Mouse (Mus musculus) C2C12 (cell line): Measurements from ENCODE around the gene Dvl2. TPM values are rescaled to one million over a fixed set of nuclear protein-coding genes. Genes with fewer than 3 reads are reported as not detected.
A peak's percentile ranks its signal among the peaks of the same experiment; 100 is the strongest.

Experiments used
- H3K27me3 ChIP-seq: one replicate; pipeline ENCODE4 v1.6.1; 2011; ENCODE audit not compliant: control insufficient read depth, insufficient read depth, insufficient read length
- H3K36me3 ChIP-seq: one replicate; pipeline ENCODE4 v1.6.1; 2011; ENCODE audit not compliant: control insufficient read depth, insufficient read depth
- H3K4me3 ChIP-seq: one replicate; pipeline ENCODE4 v1.5.1; 2011; ENCODE audit warnings: mild to moderate bottlenecking, control low read depth; ENCODE audit not compliant: poor library complexity, insufficient read depth, severe bottlenecking
- H3K79me2 ChIP-seq: one replicate; pipeline ENCODE4 v1.6.1; 2011; ENCODE audit not compliant: control insufficient read depth, insufficient read depth
- H3K79me3 ChIP-seq: one replicate; pipeline ENCODE4 v1.6.1; 2011; ENCODE audit warnings: low read depth, control low read depth
- H3ac ChIP-seq: one replicate; pipeline ENCODE3; 2011; ENCODE audit warnings: low read depth; ENCODE audit not compliant: control insufficient read depth, insufficient read length
- CEBPB ChIP-seq: IDR thresholded peaks from one replicate; pipeline ENCODE4 v1.6.1; 2011; ENCODE audit warnings: low read depth, mild to moderate bottlenecking, control low read depth, moderate library complexity
- CTCF ChIP-seq: IDR thresholded peaks from one replicate; pipeline ENCODE4 v1.5.1; 2011; ENCODE audit not compliant: control insufficient read depth, insufficient read depth, insufficient read length
- FOSL1 ChIP-seq: IDR thresholded peaks from one replicate; pipeline ENCODE4 v1.8.0; 2011; ENCODE audit warnings: mild to moderate bottlenecking, low read length; ENCODE audit not compliant: poor library complexity, insufficient read depth, severe bottlenecking
- MAX ChIP-seq: IDR thresholded peaks from one replicate; pipeline ENCODE4 v1.6.1; 2011; ENCODE audit warnings: mild to moderate bottlenecking, control low read depth
- MYOD1 ChIP-seq: IDR thresholded peaks from one replicate; pipeline ENCODE4 v1.6.1; 2011; ENCODE audit warnings: low read depth; ENCODE audit not compliant: control insufficient read depth, insufficient read length
- MYOG ChIP-seq: IDR thresholded peaks from one replicate; pipeline ENCODE4 v1.6.1; 2011; ENCODE audit not compliant: control insufficient read depth, insufficient read length; ENCODE audit errors: extremely low read depth
- USF1 ChIP-seq: IDR thresholded peaks from one replicate; pipeline ENCODE4 v1.6.1; 2011; ENCODE audit warnings: low read depth, mild to moderate bottlenecking, control low read depth, moderate library complexity
- polyA plus RNA-seq: library from polyadenylated mRNA; unstranded; fragments of >200 nt; fragmentation: generic; extraction: Trizol; gene quantifications from one replicate; pipeline ENCODE4 v1.2.1, GENCODE M21; 2012; ENCODE audit warnings: missing spikeins

Dvl2 gene
- polyA plus RNA-seq, 1 experiment, result 36.4 TPM

DNA sequence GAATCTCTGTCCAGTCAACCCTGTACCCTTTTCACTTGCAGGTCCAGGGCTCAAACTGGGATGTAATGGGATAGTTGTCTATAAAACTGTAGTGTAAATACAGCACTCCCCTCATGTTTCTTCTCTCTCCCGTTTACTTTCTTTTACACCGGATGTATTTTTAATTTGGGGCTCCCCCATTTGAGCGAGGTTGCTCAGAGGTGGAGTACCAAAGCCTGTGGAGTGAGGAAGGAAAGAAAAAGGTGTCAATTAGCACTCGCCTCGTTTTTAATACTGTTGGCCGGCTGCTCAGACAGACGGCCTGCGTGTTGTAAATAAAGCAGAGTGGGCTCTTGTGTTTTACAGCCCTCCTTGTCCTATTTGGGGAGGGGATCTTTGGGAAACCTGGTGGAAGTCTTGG is 729 bp upstream of the Dvl2 start:
- Histone ChIP-seq H3K79me3 (peaks cover 61% of the 10 kb centered on the region), H3K79me2 (peaks cover 80% of the 10 kb centered on the region), H3K36me3 (peaks cover 32% of the 10 kb centered on the region), H3K4me3 (no peak overlapping the region), H3ac (no peak overlapping the region), H3K27me3 (no peaks in the 10 kb centered on the region)
- TF ChIP-seq CTCF (no peak), FOSL1 (no peak), MAX (no peak), MYOD1 (no peak), USF1 (no peak), CEBPB (no peak), MYOG (no peak)

DNA sequence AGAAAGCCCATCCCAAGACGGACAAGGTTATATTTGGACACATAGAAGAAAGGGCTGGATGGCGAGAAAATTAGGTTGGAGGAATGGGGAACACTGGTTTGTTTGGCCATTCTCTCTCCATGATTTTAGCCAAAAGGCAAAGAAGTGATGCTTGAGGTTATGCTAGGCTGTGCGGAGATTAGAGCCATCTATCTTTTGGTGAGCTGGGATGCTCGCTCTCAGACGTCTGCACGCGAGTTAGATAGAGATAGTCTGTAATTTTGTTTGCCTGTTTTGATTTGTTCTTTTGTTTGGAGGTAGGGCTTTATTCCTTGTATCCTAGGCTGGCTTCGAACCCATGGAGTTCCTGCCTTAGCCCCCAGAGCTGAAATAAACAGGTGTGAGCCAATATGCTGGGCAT is 764 bp downstream of the Dvl2 start:
- H3ac ChIP-seq, result peak overlapping the region; percentile 78
- peaks cover 58% of the 10 kb centered on the region for H3K79me3 ChIP-seq
- no peaks in the 10 kb centered on the region for H3K27me3 ChIP-seq
- peaks cover 38% of the 10 kb centered on the region for H3K36me3 ChIP-seq
- peak overlapping the region; percentile 86 for H3K4me3 ChIP-seq
- H3K79me2 ChIP-seq, result peaks cover 81% of the 10 kb centered on the region
- no peak for TF ChIP-seq MAX
- no peak for TF ChIP-seq MYOD1
- TF ChIP-seq FOSL1, result no peak

- no peaks in the 10 kb centered on the region for H3K27me3 ChIP-seq
- H3K4me3 ChIP-seq, result peak overlapping the region; percentile 86
- H3K79me2 ChIP-seq, result peaks cover 74% of the 10 kb centered on the region
- TF ChIP-seq FOSL1 (no peak), MYOG (no peak), MYOD1 (no peak), CTCF (peak; percentile 6), USF1 (no peak), CEBPB (no peak), MAX (peak; percentile 41)
- H3ac ChIP-seq, result no peak overlapping the region
- H3K79me3 ChIP-seq, result peaks cover 55% of the 10 kb centered on the region
- peaks cover 44% of the 10 kb centered on the region for H3K36me3 ChIP-seq
These were observed 1.5 kb downstream of the Dvl2 start for GRCm38 (mm10) chr11:70001865-70002264.

- Histone ChIP-seq H3K27me3 (no peaks in the 10 kb centered on the region), H3ac (no peak overlapping the region), H3K36me3 (peaks cover 49% of the 10 kb centered on the region), H3K79me2 (peaks cover 69% of the 10 kb centered on the region), H3K79me3 (peaks cover 53% of the 10 kb centered on the region), H3K4me3 (no peak overlapping the region)
- TF ChIP-seq MAX (no peak), FOSL1 (no peak), CEBPB (no peak), CTCF (no peak), USF1 (no peak), MYOD1 (no peak), MYOG (no peak)
These were observed 2.1 kb downstream of the Dvl2 start for GRCm38 (mm10) chr11:70002471-70002870.

- no peak for TF ChIP-seq CEBPB
- TF ChIP-seq CTCF, result peak; percentile 48
- H3K4me3 ChIP-seq, result no peak overlapping the region
- no peaks in the 10 kb centered on the region for H3K27me3 ChIP-seq
- H3K36me3 ChIP-seq, result peaks cover 52% of the 10 kb centered on the region
- H3ac ChIP-seq, result no peak overlapping the region
- peaks cover 38% of the 10 kb centered on the region for H3K79me3 ChIP-seq
- H3K79me2 ChIP-seq, result peaks cover 49% of the 10 kb centered on the region
These were observed 5.1 kb downstream of the Dvl2 start for GRCm38 (mm10) chr11:70005521-70005920.

DNA sequence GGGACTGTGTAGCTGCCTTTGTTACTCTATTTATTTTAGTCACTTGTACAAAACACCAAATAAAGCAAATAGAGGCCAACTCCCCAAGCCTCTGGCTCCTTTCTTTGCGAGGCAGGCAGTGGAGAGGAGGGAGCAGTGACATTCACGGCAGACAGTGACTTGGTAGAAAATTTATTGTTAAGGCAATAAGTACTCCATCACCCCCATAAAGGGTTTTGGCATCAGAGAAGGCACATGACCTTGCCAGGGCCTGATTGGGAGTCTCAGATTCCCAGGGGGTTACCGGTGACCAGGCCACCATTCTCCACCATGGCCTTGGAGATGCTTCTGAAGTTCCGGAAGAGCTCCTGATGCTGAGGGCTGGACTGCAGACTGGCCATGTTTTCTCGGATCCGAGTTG is 9.6 kb downstream of the Dvl2 start:
- H3K79me2 ChIP-seq, result peaks cover 19% of the 10 kb centered on the region
- no peaks in the 10 kb centered on the region for H3K27me3 ChIP-seq
- TF ChIP-seq MYOG (no peak), CEBPB (no peak), FOSL1 (no peak)
- H3K36me3 ChIP-seq, result peaks cover 85% of the 10 kb centered on the region
- no peak overlapping the region for H3K4me3 ChIP-seq
- H3ac ChIP-seq, result no peak overlapping the region
- H3K79me3 ChIP-seq, result peaks cover 2% of the 10 kb centered on the region
